Mouse (Mus musculus) hindbrain, embryonic 16.5 days (tissue): Measurements from ENCODE around the gene Cd80. TPM values are rescaled to one million over a fixed set of nuclear protein-coding genes. Genes with fewer than 3 reads are reported as not detected.

Source experiments
- ATAC-seq: fragments of 200-750 bp; cut with Nextera tagmentation; 2 replicates; pipeline ENCODE4 v1.8.0; 2017; ENCODE audit warnings: moderate TSS enrichment, moderate library complexity
- H3K27ac ChIP-seq: fragments of 300-500 bp; sonication (generic); 2 replicates; pipeline ENCODE4 v1.5.1; 2014; ENCODE audit warnings: low read depth, mild to moderate bottlenecking, control low read depth, low read length, moderate library complexity
- H3K27me3 ChIP-seq: fragments of 300-500 bp; sonication (generic); replicated peaks from 2 replicates; pipeline ENCODE4 v1.6.1; 2014; ENCODE audit warnings: low read length; ENCODE audit not compliant: control insufficient read depth, insufficient read depth
- H3K36me3 ChIP-seq: fragments of 300-500 bp; sonication (generic); 2 replicates; pipeline ENCODE4 v1.6.1; 2014; ENCODE audit warnings: mild to moderate bottlenecking, low read length, moderate library complexity, mixed read lengths; ENCODE audit not compliant: control insufficient read depth, insufficient read depth
- H3K4me1 ChIP-seq: fragments of 300-500 bp; sonication (generic); 2 replicates; pipeline ENCODE4 v1.6.1; 2014; ENCODE audit warnings: low read depth, low read length; ENCODE audit not compliant: control insufficient read depth, insufficient read depth
- H3K4me2 ChIP-seq: fragments of 300-500 bp; sonication (generic); 2 replicates; pipeline ENCODE4 v1.6.1; 2014; ENCODE audit warnings: mild to moderate bottlenecking, low read length, control low read depth, moderate library complexity
- H3K4me3 ChIP-seq: fragments of 300-500 bp; sonication (generic); 2 replicates; pipeline ENCODE4 v1.5.1; 2014; ENCODE audit warnings: mild to moderate bottlenecking, low read length, control low read depth, moderate library complexity
- H3K9ac ChIP-seq: fragments of 300-500 bp; sonication (generic); 2 replicates; pipeline ENCODE4 v1.6.1; 2014; ENCODE audit warnings: low read depth, mild to moderate bottlenecking, control low read depth, low read length, moderate library complexity
- H3K9me3 ChIP-seq: fragments of 300-500 bp; sonication (generic); 2 replicates; pipeline ENCODE4 v1.6.1; 2014; ENCODE audit warnings: mild to moderate bottlenecking, low read length, moderate library complexity; ENCODE audit not compliant: control insufficient read depth
- WGBS: fragments of 180-500 bp; shearing (Covaris S2); extraction: QIAGEN DNeasy Blood & Tissue Kit; methylation state at CpG from one replicate; pipeline ENCODE4 v1.1.7; 2014; 5-methylcytosine and 5-hydroxymethylcytosine counted together
- polyA plus RNA-seq: library from polyadenylated mRNA; unstranded; fragments of >200 nt; fragmentation: Nextera tagmentation; extraction: Ambion mirVana; gene quantifications from 2 replicates; pipeline ENCODE4 v1.2.1, GENCODE M21; 2015

The Cd80 gene
- polyA plus RNA-seq, 1 experiment from 2014 or later = 0.30 TPM

GRCm38 (mm10) chr16:38493890-38494289, 38.5 kb downstream of the Cd80 start:
- Histone ChIP-seq H3K27me3 (no peaks in the 10 kb centered on the region), H3K4me1 (no peaks in the 10 kb centered on the region), H3K9me3 (no peaks in the 10 kb centered on the region), H3K4me2 (no peak overlapping the region), H3K36me3 (peaks cover 7% of the 10 kb centered on the region; the same call in 1 of the 2 replicates), H3K4me3 (no peak overlapping the region), H3K9ac (no peak overlapping the region), H3K27ac (no peak overlapping the region)
- WGBS = 86% methylated on average over 10 of the region's 10 CpGs
- no peak for ATAC-seq

GRCm38 (mm10) chr16:38496604-38497140, 41.3 kb downstream of the Cd80 start:
- no peak for ATAC-seq
- Histone ChIP-seq H3K27ac (no peak overlapping the region), H3K36me3 (peaks cover 10% of the 10 kb centered on the region; the same call in 1 of the 2 replicates), H3K4me3 (no peak overlapping the region), H3K27me3 (no peaks in the 10 kb centered on the region), H3K4me2 (no peak overlapping the region), H3K9me3 (no peaks in the 10 kb centered on the region), H3K4me1 (no peaks in the 10 kb centered on the region), H3K9ac (no peak overlapping the region)
- 84% methylated on average over 7 of the region's 7 CpGs for WGBS

- Histone ChIP-seq H3K36me3 (peaks cover 28% of the 10 kb centered on the region), H3K27ac (no peak overlapping the region), H3K4me3 (no peak overlapping the region), H3K9ac (no peak overlapping the region), H3K9me3 (no peaks in the 10 kb centered on the region), H3K4me2 (no peak overlapping the region), H3K4me1 (no peaks in the 10 kb centered on the region), H3K27me3 (no peaks in the 10 kb centered on the region)
- whole genome bisulfite sequencing = 91% methylated on average over 10 of the region's 10 CpGs
- ATAC-seq = no peak
Observed at GRCm38 (mm10) chr16:38502469-38502868, 47.1 kb downstream of the Cd80 start.

- H3K4me1 ChIP-seq = no peaks in the 10 kb centered on the region
- ATAC-seq = no peak
- H3K4me2 ChIP-seq = no peak overlapping the region
- H3K9ac ChIP-seq = no peak overlapping the region
- no peaks in the 10 kb centered on the region for H3K9me3 ChIP-seq
- H3K27ac ChIP-seq = no peak overlapping the region
- 97% methylated on average over 4 of the region's 4 CpGs for WGBS
- H3K36me3 ChIP-seq = peaks cover 24% of the 10 kb centered on the region
- no peak overlapping the region for H3K4me3 ChIP-seq
- no peaks in the 10 kb centered on the region for H3K27me3 ChIP-seq
Observed at GRCm38 (mm10) chr16:38503528-38503927, 48.2 kb downstream of the Cd80 start.

- no peaks in the 10 kb centered on the region for H3K4me1 ChIP-seq
- ATAC-seq = peak; percentile 92
- 77% methylated on average over 4 of the region's 4 CpGs for WGBS
- H3K27ac ChIP-seq = no peak overlapping the region
- H3K9ac ChIP-seq = no peak overlapping the region
- H3K36me3 ChIP-seq = peaks cover 30% of the 10 kb centered on the region
- H3K27me3 ChIP-seq = no peaks in the 10 kb centered on the region
- H3K4me3 ChIP-seq = no peak overlapping the region
- H3K4me2 ChIP-seq = no peak overlapping the region
- no peaks in the 10 kb centered on the region for H3K9me3 ChIP-seq
Observed at GRCm38 (mm10) chr16:38506041-38506634, 50.8 kb downstream of the Cd80 start.

GRCm38 (mm10) chr16:38510846-38511245, 55.5 kb downstream of the Cd80 start:
- Histone ChIP-seq H3K4me3 (no peak overlapping the region), H3K27ac (no peak overlapping the region), H3K9me3 (no peaks in the 10 kb centered on the region), H3K27me3 (no peaks in the 10 kb centered on the region), H3K36me3 (peaks cover 12% of the 10 kb centered on the region; the same call in 1 of the 2 replicates), H3K9ac (no peak overlapping the region), H3K4me1 (no peaks in the 10 kb centered on the region), H3K4me2 (no peak overlapping the region)
- no peak for ATAC-seq
- WGBS = 86% methylated on average over 2 of the region's 2 CpGs

GRCm38 (mm10) chr16:38519140-38519539, 63.8 kb downstream of the Cd80 start:
- Histone ChIP-seq H3K9ac (no peak overlapping the region), H3K4me2 (no peak overlapping the region), H3K27ac (no peak overlapping the region), H3K4me1 (peaks cover 5% of the 10 kb centered on the region), H3K4me3 (no peak overlapping the region), H3K27me3 (no peaks in the 10 kb centered on the region), H3K36me3 (peaks cover 5% of the 10 kb centered on the region; the same call in 1 of the 2 replicates), H3K9me3 (no peaks in the 10 kb centered on the region)
- WGBS = 97% methylated on average over 2 of the region's 2 CpGs
- ATAC-seq = no peak

GRCm38 (mm10) chr16:38521211-38521987, 66.0 kb downstream of the Cd80 start:
- Histone ChIP-seq H3K4me3 (peak overlapping the region; percentile 96), H3K9ac (peak overlapping the region; percentile 38; the same call in 1 of the 2 replicates), H3K9me3 (no peaks in the 10 kb centered on the region), H3K27ac (no peak overlapping the region), H3K36me3 (peaks cover 15% of the 10 kb centered on the region), H3K27me3 (no peaks in the 10 kb centered on the region), H3K4me1 (peaks cover 5% of the 10 kb centered on the region), H3K4me2 (peak overlapping the region; percentile 74)
- 40% methylated on average over 8 of the region's 8 CpGs for WGBS
- no peak for ATAC-seq
